Comparison of ENCODE assay signal across 27 mouse cellular contexts in genomic region chr19:28171836-28172534, GRCm38 (mm10).
DNase-seq lines count a peak whose midpoint lies in the region; ATAC-seq and TF ChIP-seq lines count a peak whose summit lies in the region.
"Had no signal": no experiment of that assay in that cellular context is flagged by ENCODE, and none has a peak within 500 bp of the region (broad histone marks: within the 10 kb centered on the region; RNA-seq: fewer than 3 reads in every experiment).

No protein-coding gene starts in this region.

- peak; percentile 10 for DNase-seq in forebrain, embryonic 14.5 days (ENCODE audit: low spot score)
- DNase-seq in Patski (ENCODE audit: low read depth, low spot score): no peak
- DNase-seq in kidney, adult 9 months: peak; percentile 76
- peak; percentile 31 to 58 for DNase-seq in kidney, postnatal 36 days
- DNase-seq in right cerebral cortex, postnatal 4 days: no peak
- no peak for DNase-seq in lung, postnatal 4 days
- DNase-seq: adrenal gland, postnatal 10 days; cerebellum, adult 11-12 months; cerebellum, adult 9-11 months; embryo, embryonic 11 days; gastrocnemius, postnatal 36 days; heart, adult 18-20 months; heart, postnatal 4 days; liver, postnatal 0 days; lung, postnatal 36 days; thymus, postnatal 4 days had no signal

- in situ Hi-C loops in Patski (cut with MboI; ENCODE audit: low pct_unique_long_range_greater_than_20kb): no loop called here

- no peak overlapping the region for H3K27ac ChIP-seq in forebrain, embryonic 14.5 days (ENCODE audit: low read depth, low read length)
- H3K27ac ChIP-seq in forebrain, embryonic 15.5 days (replicated peaks): no peak overlapping the region
- H3K27ac ChIP-seq: embryonic facial prominence, embryonic 15.5 days; forebrain, embryonic 12.5 days; hindbrain, embryonic 13.5 days; liver, embryonic 12.5 days; midbrain, embryonic 12.5 days; neural tube, embryonic 13.5 days had no signal

- no peaks in the 10 kb centered on the region for H3K36me3 ChIP-seq in forebrain, embryonic 14.5 days (ENCODE audit: control insufficient read depth, insufficient read depth, low read length)
- no peaks in the 10 kb centered on the region for H3K36me3 ChIP-seq in forebrain, embryonic 15.5 days
- H3K36me3 ChIP-seq: embryonic facial prominence, embryonic 15.5 days; forebrain, embryonic 12.5 days; heart, embryonic 12.5 days; hindbrain, embryonic 13.5 days; liver, embryonic 12.5 days; midbrain, embryonic 12.5 days; neural tube, embryonic 13.5 days had no signal

- H3K4me1 ChIP-seq in forebrain, embryonic 14.5 days (ENCODE audit: control insufficient read depth, insufficient read depth, low read length): no peaks in the 10 kb centered on the region
- no peaks in the 10 kb centered on the region for H3K4me1 ChIP-seq in forebrain, embryonic 15.5 days
- H3K4me1 ChIP-seq: forebrain, embryonic 12.5 days; heart, embryonic 12.5 days; hindbrain, embryonic 13.5 days; liver, embryonic 12.5 days; megakaryocyte, embryonic 14.5 days; midbrain, embryonic 12.5 days; neural tube, embryonic 13.5 days had no signal

- CTCF ChIA-PET in Patski (lab: Charles Lee): interaction anchor here (0.9 to 2.4 kb wide), 6 partner anchors 10 to 328 kb away, joined by 3 to 12 read pairs (median 5); no protein-coding TSS in a partner anchor

- no peaks in the 10 kb centered on the region for H3K27me3 ChIP-seq in forebrain, embryonic 14.5 days (replicated peaks; ENCODE audit: control insufficient read depth, insufficient read depth, low read length)
- no peaks in the 10 kb centered on the region for H3K27me3 ChIP-seq in forebrain, embryonic 15.5 days
- H3K27me3 ChIP-seq in Patski: no peaks in the 10 kb centered on the region
- H3K27me3 ChIP-seq: embryonic facial prominence, embryonic 15.5 days; heart, embryonic 12.5 days; hindbrain, embryonic 13.5 days; liver, embryonic 12.5 days; megakaryocyte, embryonic 14.5 days; neural tube, embryonic 13.5 days had no signal

- 74% methylated on average over 11 of the region's 11 CpGs for WGBS in forebrain, embryonic 14.5 days
- 71% methylated on average over 11 of the region's 11 CpGs for WGBS in forebrain, embryonic 15.5 days

- H3K9ac ChIP-seq in forebrain, embryonic 14.5 days (ENCODE audit: low read length): no peak overlapping the region
- H3K9ac ChIP-seq in forebrain, embryonic 15.5 days (replicated peaks): no peak overlapping the region
- H3K9ac ChIP-seq: embryonic facial prominence, embryonic 15.5 days; forebrain, embryonic 12.5 days; heart, embryonic 12.5 days; hindbrain, embryonic 13.5 days; liver, embryonic 12.5 days; liver, postnatal 0 days; midbrain, embryonic 12.5 days; neural tube, embryonic 13.5 days had no signal

- no peak for ATAC-seq in forebrain, embryonic 14.5 days
- ATAC-seq in forebrain, embryonic 15.5 days (replicated peaks): no peak
- ATAC-seq in Patski: peak; percentile 74
- ATAC-seq: activated CD4-positive, CD25-positive, alpha-beta regulatory T cell, adult 4 months; intestine, postnatal 0 days; liver, embryonic 12.5 days; liver, postnatal 0 days had no signal

- H3K9me3 ChIP-seq in forebrain, embryonic 14.5 days (replicated peaks; ENCODE audit: control insufficient read depth, low read length): no peaks in the 10 kb centered on the region
- no peaks in the 10 kb centered on the region for H3K9me3 ChIP-seq in forebrain, embryonic 15.5 days
- H3K9me3 ChIP-seq: embryonic facial prominence, embryonic 15.5 days; forebrain, embryonic 12.5 days; heart, embryonic 12.5 days; hindbrain, embryonic 13.5 days; liver, embryonic 12.5 days; midbrain, embryonic 12.5 days; neural tube, embryonic 13.5 days had no signal

- TF ChIP-seq CTCF in Patski (IDR thresholded peaks at IDR 0.05): no peak

- no peak overlapping the region for H3K4me3 ChIP-seq in forebrain, embryonic 14.5 days (ENCODE audit: low read depth, low read length)
- no peak overlapping the region for H3K4me3 ChIP-seq in forebrain, embryonic 15.5 days
- H3K4me3 ChIP-seq: embryonic facial prominence, embryonic 15.5 days; forebrain, embryonic 12.5 days; heart, embryonic 12.5 days; hindbrain, embryonic 13.5 days; liver, embryonic 12.5 days; megakaryocyte, embryonic 14.5 days; midbrain, embryonic 12.5 days; neural tube, embryonic 13.5 days had no signal

- POLR2A ChIA-PET in Patski (lab: Charles Lee): interaction anchor here (0.5 to 1.1 kb wide), 7 partner anchors 20 to 1423 kb away, joined by 3 to 6 read pairs (median 3); partner anchors contain the start of gene Glis3

- H3K4me2 ChIP-seq in forebrain, embryonic 14.5 days (ENCODE audit: low read length): no peak overlapping the region
- no peak overlapping the region for H3K4me2 ChIP-seq in forebrain, embryonic 15.5 days (replicated peaks)
- H3K4me2 ChIP-seq: embryonic facial prominence, embryonic 15.5 days; forebrain, embryonic 12.5 days; heart, embryonic 12.5 days; hindbrain, embryonic 13.5 days; liver, embryonic 12.5 days; midbrain, embryonic 12.5 days; neural tube, embryonic 13.5 days had no signal

Comparison
In these comparisons a context has a peak if more than half of its experiments do, and no peak if none do; other contexts are left out.
1. DNase-seq: peak in forebrain, embryonic 14.5 days (single experiment), kidney, adult 9 months (single experiment) and kidney, postnatal 36 days (2 of 2); none in Patski (single experiment), right cerebral cortex, postnatal 4 days (single experiment) and lung, postnatal 4 days (0 of 2).